Mouse (Mus musculus) testis, adult 2 months (tissue): ENCODE measurements around the gene Dennd2a.

Experiments used
- CTCF ChIP-seq: fragments of 200-500 bp; IDR thresholded peaks from 2 replicates; pipeline ENCODE4 v1.5.1; 2012; ENCODE audit warnings: low read depth, mild to moderate bottlenecking, inconsistent platforms, low read length, moderate library complexity; ENCODE audit not compliant: control insufficient read depth, insufficient read depth, insufficient replicate concordance
- POLR2A ChIP-seq: fragments of 200-500 bp; IDR thresholded peaks from 2 replicates; pipeline ENCODE4 v1.6.1; 2012; ENCODE audit warnings: low read depth, mild to moderate bottlenecking, inconsistent platforms, low read length, moderate library complexity; ENCODE audit not compliant: control insufficient read depth

DNA sequence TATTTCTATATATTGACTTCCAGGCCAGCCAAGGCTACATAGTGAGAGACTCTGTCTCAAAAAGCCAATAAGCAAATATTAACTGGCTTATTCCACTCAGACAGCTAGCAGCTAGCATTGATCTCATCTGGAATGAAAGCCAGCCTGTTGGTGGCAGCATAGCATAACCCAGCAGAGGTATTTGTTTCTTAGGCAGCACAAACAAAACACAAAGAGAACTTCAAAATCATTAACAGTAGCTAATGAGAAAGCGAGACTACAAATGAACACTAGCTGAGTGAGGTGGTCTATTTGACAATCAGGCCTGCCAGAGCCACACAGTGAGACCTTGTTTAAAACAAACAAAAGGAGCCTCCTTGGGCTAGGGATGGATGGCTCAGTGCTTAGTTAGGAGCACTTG, 143.6 kb downstream of the Dennd2a start:
- TF ChIP-seq POLR2A: no peak
- TF ChIP-seq CTCF: no peak
